Mouse (Mus musculus): ENCODE measurements around the gene 4933407L21Rik. TPM values are rescaled to one million over a fixed set of nuclear protein-coding genes. Genes with fewer than 3 reads are reported as not detected.

4933407L21Rik gene
- polyA plus RNA-seq (2016; fragmentation: Nextera tagmentation; extraction: Ambion mirVana), result 0.08 TPM in 1 of 2 replicates, not detected in the other

DNA sequence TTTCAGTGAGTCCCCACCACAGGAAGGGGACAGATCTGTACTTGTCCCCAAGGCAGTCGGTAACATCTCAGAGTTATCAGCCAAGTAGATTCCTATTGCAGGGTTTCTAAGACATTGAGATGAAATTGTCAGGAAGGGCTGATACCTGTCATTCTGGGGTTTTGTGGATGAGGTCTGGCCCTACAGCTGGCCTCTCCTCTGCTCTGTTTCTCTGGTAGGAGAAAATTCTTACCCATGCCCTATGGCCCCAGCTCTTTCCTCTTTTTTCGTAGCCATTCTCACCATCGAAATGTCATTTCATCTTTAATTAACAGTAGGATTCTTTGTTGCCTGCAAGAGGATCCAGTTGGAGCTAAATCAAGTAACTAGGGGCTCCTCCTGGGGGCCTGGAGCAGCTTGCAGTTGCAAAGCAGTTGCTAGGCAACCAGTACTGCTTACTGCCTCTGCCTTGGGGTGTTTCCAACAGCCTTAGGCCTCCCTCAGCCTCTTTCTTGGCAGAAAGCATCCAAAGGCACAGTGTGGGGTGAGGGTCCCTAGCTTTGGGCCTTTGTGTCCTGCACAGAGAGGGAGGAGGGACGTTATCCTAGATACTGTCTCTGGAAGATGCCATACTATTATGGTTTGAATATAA, at the start of gene 4933407L21Rik:
TSS of gene 4933407L21Rik (plus strand) at position 427 of the 631 bp plus-strand sequence.
- H3K9ac ChIP-seq, result no peak within 1 kb of the TSS
- peaks cover 17% of the 10 kb centered on the region for H3K4me1 ChIP-seq (replicated peaks)
- no peaks in the 10 kb centered on the region for H3K9me3 ChIP-seq (replicated peaks)
- 61% methylated on average over 4 of the region's 4 CpGs for WGBS
- no peak within 1 kb of the TSS for H3K4me2 ChIP-seq
- no peak within 1 kb of the TSS for H3K27ac ChIP-seq (ENCODE audit: poor library complexity, severe bottlenecking)
- no peak within 1 kb of the TSS for H3K4me3 ChIP-seq
- ATAC-seq (ENCODE audit: insufficient number of reproducible peaks, low FRiP score), result no peak
- H3K36me3 ChIP-seq, result no peaks in the 10 kb centered on the region
- no peaks in the 10 kb centered on the region for H3K27me3 ChIP-seq (replicated peaks)

DNA sequence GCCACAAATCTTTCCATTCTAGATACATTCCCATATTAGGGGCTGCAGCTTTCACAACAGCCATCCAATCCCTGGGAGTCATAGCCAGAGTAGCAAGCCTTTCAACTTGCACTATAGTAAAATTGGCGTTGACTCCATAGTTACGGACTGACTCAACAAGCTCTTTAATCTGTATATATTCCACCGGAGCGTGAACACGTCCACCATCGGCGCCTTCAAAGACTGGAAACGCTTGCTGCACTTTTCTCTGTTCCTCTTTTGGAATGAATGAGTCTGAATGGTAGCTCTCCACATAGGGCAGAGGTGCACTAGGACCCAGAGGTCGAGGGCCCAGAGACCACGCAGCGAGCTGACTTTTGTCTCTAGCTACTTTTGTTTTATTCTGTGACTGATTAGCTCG, 46.3 kb upstream of the 4933407L21Rik start:
- Histone ChIP-seq H3K36me3 (0 out of 2 replicates have a peak, but pooled peaks cover 3% of the 10 kb centered on the region), H3K27ac (ENCODE audit: poor library complexity, severe bottlenecking) (no peak overlapping the region), H3K9ac (no peak overlapping the region), H3K4me2 (no peak overlapping the region), H3K4me3 (no peak overlapping the region), H3K27me3 (replicated peaks) (no peaks in the 10 kb centered on the region), H3K4me1 (replicated peaks) (no peaks in the 10 kb centered on the region), H3K9me3 (replicated peaks) (peaks cover 47% of the 10 kb centered on the region)
- WGBS, result 83% methylated on average over 12 of the region's 12 CpGs
- ATAC-seq (ENCODE audit: insufficient number of reproducible peaks, low FRiP score), result no peak

GRCm38 (mm10) chr1:85887221-85887620, 41.1 kb upstream of the 4933407L21Rik start:
- no peak overlapping the region for H3K4me3 ChIP-seq
- no peaks in the 10 kb centered on the region for H3K27me3 ChIP-seq (replicated peaks)
- no peak overlapping the region for H3K9ac ChIP-seq
- no peak overlapping the region for H3K27ac ChIP-seq (ENCODE audit: poor library complexity, severe bottlenecking)
- H3K36me3 ChIP-seq, result no peaks in the 10 kb centered on the region
- no peak overlapping the region for H3K4me2 ChIP-seq
- WGBS, result 80% methylated on average over 7 of the region's 7 CpGs
- ATAC-seq (ENCODE audit: insufficient number of reproducible peaks, low FRiP score), result no peak
- H3K9me3 ChIP-seq (replicated peaks), result peaks cover 15% of the 10 kb centered on the region
- no peaks in the 10 kb centered on the region for H3K4me1 ChIP-seq (replicated peaks)

DNA sequence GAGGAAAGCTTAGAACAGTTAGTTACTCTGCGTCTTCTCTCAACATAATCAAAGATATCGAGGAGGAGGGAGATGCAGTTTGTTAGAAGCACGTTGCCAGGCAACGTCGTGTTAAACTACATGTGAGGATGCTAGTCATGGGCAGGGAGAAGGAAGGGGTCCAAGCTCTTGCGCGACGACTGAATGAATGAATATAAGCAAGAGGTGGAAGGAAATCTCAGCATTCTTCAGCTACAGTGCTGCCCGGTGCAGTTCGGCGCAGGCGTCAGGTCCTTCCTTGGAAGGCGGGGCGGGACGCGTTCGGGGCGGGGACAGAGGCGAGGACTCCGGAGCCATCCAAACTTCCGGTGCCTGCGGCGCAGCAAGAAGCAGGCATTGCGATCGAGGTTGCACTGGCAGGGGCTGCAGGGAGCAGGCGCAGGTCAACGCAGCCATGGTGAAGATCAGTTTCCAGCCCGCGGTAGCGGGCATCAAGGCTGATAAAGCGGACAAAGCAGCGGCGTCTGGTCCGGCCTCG, 34.0 kb upstream of the 4933407L21Rik start, which contains the start of gene Itm2c:
TSS of gene Itm2c (plus strand) at position 51 of the 517 bp plus-strand sequence.
- Histone ChIP-seq H3K36me3 (no peaks in the 10 kb centered on the region), H3K9me3 (replicated peaks) (no peaks in the 10 kb centered on the region), H3K27ac (ENCODE audit: poor library complexity, severe bottlenecking) (peak within 1 kb of the TSS; percentile 90), H3K4me1 (replicated peaks) (peaks cover 43% of the 10 kb centered on the region), H3K4me2 (peak within 1 kb of the TSS; percentile 72), H3K4me3 (peak within 1 kb of the TSS; percentile 89), H3K9ac (peak within 1 kb of the TSS; percentile 86), H3K27me3 (replicated peaks) (no peaks in the 10 kb centered on the region)
- 2% methylated on average over 35 of the region's 35 CpGs for WGBS
- peak; percentile 82 for ATAC-seq (ENCODE audit: insufficient number of reproducible peaks, low FRiP score)

DNA sequence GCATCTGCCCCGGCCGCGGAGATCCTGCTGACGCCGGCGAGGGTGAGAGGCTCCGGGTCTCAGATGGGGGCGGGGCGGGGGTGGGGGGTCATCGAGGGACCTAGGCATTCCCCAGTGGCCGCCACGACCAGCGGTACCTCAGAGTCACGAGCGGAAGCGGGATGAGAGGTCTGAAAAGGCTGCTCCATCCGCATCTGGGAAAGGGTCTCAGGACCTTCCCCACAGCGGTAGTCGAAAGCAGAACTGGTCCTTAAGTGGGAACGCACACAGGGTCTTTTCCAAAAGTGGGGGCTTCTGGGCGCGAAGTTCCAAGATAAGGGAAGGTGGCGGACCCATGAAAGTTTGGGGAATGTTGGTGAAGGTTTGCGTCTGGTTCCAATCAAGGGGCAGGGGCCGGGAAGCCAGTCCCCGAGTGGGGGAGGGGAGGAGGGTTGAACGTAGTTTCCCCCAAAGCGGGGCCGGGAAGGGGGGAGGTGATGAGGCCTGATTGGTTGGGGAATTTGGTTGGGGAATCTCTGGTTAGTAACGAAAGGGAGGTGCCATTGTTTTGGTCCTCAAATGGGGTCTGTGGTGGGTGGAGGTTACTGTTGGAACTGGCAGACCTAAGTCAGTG, 33.4 kb upstream of the 4933407L21Rik start:
- H3K4me2 ChIP-seq, result peak overlapping the region; percentile 72
- H3K27me3 ChIP-seq (replicated peaks), result no peaks in the 10 kb centered on the region
- no peaks in the 10 kb centered on the region for H3K36me3 ChIP-seq
- WGBS, result 2% methylated on average over 30 of the region's 30 CpGs
- peak; percentile 48 for ATAC-seq (ENCODE audit: insufficient number of reproducible peaks, low FRiP score)
- peak overlapping the region; percentile 89 for H3K4me3 ChIP-seq
- peak overlapping the region; percentile 86 for H3K9ac ChIP-seq
- H3K4me1 ChIP-seq (replicated peaks), result peaks cover 48% of the 10 kb centered on the region
- H3K9me3 ChIP-seq (replicated peaks), result no peaks in the 10 kb centered on the region
- H3K27ac ChIP-seq (ENCODE audit: poor library complexity, severe bottlenecking), result peak overlapping the region; percentile 90

- ATAC-seq (ENCODE audit: insufficient number of reproducible peaks, low FRiP score), result peak; percentile 78
- WGBS, result 2% methylated on average over 15 of the region's 15 CpGs
- H3K4me1 ChIP-seq (replicated peaks), result peaks cover 53% of the 10 kb centered on the region
These were observed 32.9 kb upstream of the 4933407L21Rik start for GRCm38 (mm10) chr1:85895391-85895837.

GRCm38 (mm10) chr1:85896110-85896509, 32.2 kb upstream of the 4933407L21Rik start:
- Histone ChIP-seq H3K4me2 (peak overlapping the region; percentile 72), H3K4me1 (replicated peaks) (peaks cover 60% of the 10 kb centered on the region), H3K27ac (ENCODE audit: poor library complexity, severe bottlenecking) (peak overlapping the region; percentile 90; the same call in 1 of the 2 replicates), H3K27me3 (replicated peaks) (no peaks in the 10 kb centered on the region), H3K9ac (peak overlapping the region; percentile 86; the same call in 1 of the 2 replicates), H3K36me3 (no peaks in the 10 kb centered on the region), H3K4me3 (peak overlapping the region; percentile 89), H3K9me3 (replicated peaks) (no peaks in the 10 kb centered on the region)
- 76% methylated on average over 5 of the region's 5 CpGs for WGBS
- no peak for ATAC-seq (ENCODE audit: insufficient number of reproducible peaks, low FRiP score)

More at GRCm38 (mm10) chr1:85895391-85895837, 32.9 kb upstream of the 4933407L21Rik start:
- no peaks in the 10 kb centered on the region for H3K9me3 ChIP-seq (replicated peaks)
- H3K4me2 ChIP-seq, result peak overlapping the region; percentile 72
- H3K9ac ChIP-seq, result peak overlapping the region; percentile 86
- peak overlapping the region; percentile 89 for H3K4me3 ChIP-seq
- H3K36me3 ChIP-seq, result no peaks in the 10 kb centered on the region
- peak overlapping the region; percentile 90 for H3K27ac ChIP-seq (ENCODE audit: poor library complexity, severe bottlenecking)
- H3K27me3 ChIP-seq (replicated peaks), result no peaks in the 10 kb centered on the region

DNA sequence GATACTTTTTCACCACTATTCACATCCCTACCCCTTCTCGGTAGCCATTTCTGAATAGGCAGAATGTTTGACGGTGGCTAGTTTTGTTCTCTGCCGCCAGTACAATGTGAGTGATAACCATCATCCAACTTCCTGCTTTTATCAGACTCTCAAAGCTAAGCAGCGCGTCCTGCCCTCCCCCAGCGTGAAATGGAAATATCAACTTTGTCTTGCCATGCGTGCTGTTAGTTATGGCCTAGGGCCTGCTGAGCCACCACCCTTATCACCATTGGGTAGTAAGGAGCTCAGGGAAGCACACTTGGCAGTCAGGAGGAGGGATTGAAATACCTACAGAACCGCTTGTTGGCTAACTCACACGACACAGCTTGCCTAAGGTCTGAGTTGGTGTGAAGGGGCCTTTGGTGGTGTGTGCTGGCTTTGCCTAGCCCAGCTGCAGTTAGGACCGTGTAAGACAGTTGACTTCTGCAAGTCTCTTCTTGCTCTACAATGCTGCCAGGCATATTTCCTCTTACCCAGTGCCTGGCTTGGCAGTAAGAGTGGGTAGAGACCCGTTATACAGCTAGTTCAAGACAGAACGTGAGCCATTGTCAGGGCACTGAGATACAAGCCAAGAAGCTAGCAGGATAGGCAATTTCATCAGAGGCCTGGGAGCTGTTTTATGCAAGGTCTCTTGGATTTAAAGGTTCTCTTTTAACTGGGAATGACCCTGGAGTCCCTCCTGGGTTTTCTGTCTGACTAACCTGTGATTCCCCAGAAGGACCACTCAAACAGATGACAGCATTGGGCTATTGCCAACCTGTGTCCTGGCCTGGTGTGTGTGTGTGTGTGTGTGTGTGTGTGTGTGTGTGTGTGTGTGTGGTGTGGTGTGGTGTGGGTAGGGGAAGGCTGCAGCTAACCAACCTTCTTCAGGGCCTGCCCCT, 31.2 kb upstream of the 4933407L21Rik start:
- WGBS, result 43% methylated on average over 12 of the region's 12 CpGs
- H3K36me3 ChIP-seq, result no peaks in the 10 kb centered on the region
- H3K27ac ChIP-seq (ENCODE audit: poor library complexity, severe bottlenecking), result peak overlapping the region; percentile 90
- H3K4me3 ChIP-seq, result 0 out of 2 replicates have a peak overlapping the region, but pooled peaks have one; percentile 5
- ATAC-seq (ENCODE audit: insufficient number of reproducible peaks, low FRiP score), result no peak
- H3K9ac ChIP-seq, result no peak overlapping the region
- no peaks in the 10 kb centered on the region for H3K9me3 ChIP-seq (replicated peaks)
- peaks cover 70% of the 10 kb centered on the region for H3K4me1 ChIP-seq (replicated peaks)
- H3K27me3 ChIP-seq (replicated peaks), result no peaks in the 10 kb centered on the region
- H3K4me2 ChIP-seq, result peak overlapping the region; percentile 72

- peaks cover 81% of the 10 kb centered on the region for H3K4me1 ChIP-seq (replicated peaks)
- no peaks in the 10 kb centered on the region for H3K27me3 ChIP-seq (replicated peaks)
- ATAC-seq (ENCODE audit: insufficient number of reproducible peaks, low FRiP score), result no peak
- 49% methylated on average over 8 of the region's 8 CpGs for WGBS
- peaks cover 4% of the 10 kb centered on the region for H3K36me3 ChIP-seq
- H3K9ac ChIP-seq, result peak overlapping the region; percentile 45; the same call in 1 of the 2 replicates
- peak overlapping the region; percentile 72 for H3K4me2 ChIP-seq
- H3K27ac ChIP-seq (ENCODE audit: poor library complexity, severe bottlenecking), result peak overlapping the region; percentile 29
- no peak overlapping the region for H3K4me3 ChIP-seq
- H3K9me3 ChIP-seq (replicated peaks), result no peaks in the 10 kb centered on the region
These were observed 30.2 kb upstream of the 4933407L21Rik start for GRCm38 (mm10) chr1:85897901-85898760.
